Mouse (Mus musculus) liver, embryonic 14.5 days (tissue): Measurements from ENCODE around the gene E130114P18Rik. TPM values are rescaled to one million over a fixed set of nuclear protein-coding genes. Genes with fewer than 3 reads are reported as not detected.

Experiments
- ATAC-seq: fragments of 200-750 bp; cut with Nextera tagmentation; 2 replicates; pipeline ENCODE4 v1.8.0; 2017; ENCODE audit warnings: moderate number of reproducible peaks, mild to moderate bottlenecking, moderate library complexity; ENCODE audit not compliant: insufficient read depth
- DNase-seq, 3 experiments: peaks; one replicate each; pipeline ENCODE4 v3.0.0-alpha.2; 2012 to 2013; ENCODE audit warnings: low read depth in 3 of 3, low spot score in 3 of 3
- H3K27ac ChIP-seq: fragments of 300-500 bp; sonication (generic); 2 replicates; pipeline ENCODE4 v1.5.1; 2014; ENCODE audit warnings: moderate library complexity, mild to moderate bottlenecking, control low read depth, inconsistent platforms
- H3K27me3 ChIP-seq: fragments of 300-500 bp; sonication (generic); 2 replicates; pipeline ENCODE4 v1.6.1; 2014; ENCODE audit warnings: mild to moderate bottlenecking, low read length, moderate library complexity; ENCODE audit not compliant: control insufficient read depth, insufficient read depth
- H3K36me3 ChIP-seq: fragments of 300-500 bp; sonication (generic); replicated peaks from 2 replicates; pipeline ENCODE4 v1.6.1; 2014; ENCODE audit warnings: low read depth; ENCODE audit not compliant: control insufficient read depth, insufficient read depth
- H3K4me1 ChIP-seq, 2 experiments: fragments of 200-500 bp in 1 of 2; fragments of 300-500 bp in 1 of 2; sonication (generic) in 1 of 2; replicated peaks; 2 replicates each; pipeline ENCODE4 v1.6.1; 2012 to 2014; ENCODE audit warnings: antibody characterized with exemption in 1 of 2, inconsistent platforms in 1 of 2, low read length in 1 of 2; ENCODE audit not compliant: control insufficient read depth in 2 of 2, insufficient read depth in 2 of 2
- H3K4me2 ChIP-seq: fragments of 300-500 bp; sonication (generic); 2 replicates; pipeline ENCODE4 v1.6.1; 2014; ENCODE audit warnings: low read depth, mild to moderate bottlenecking, control low read depth, moderate library complexity
- H3K4me3 ChIP-seq, 2 experiments: fragments of 200-500 bp in 1 of 2; fragments of 300-500 bp in 1 of 2; sonication (generic) in 1 of 2; 2 replicates each; pipeline ENCODE4 v1.5.1; 2012 to 2014; ENCODE audit warnings: low read depth in 2 of 2, low read length in 2 of 2, mild to moderate bottlenecking in 2 of 2, control low read depth in 1 of 2, inconsistent platforms in 1 of 2, moderate library complexity in 1 of 2; ENCODE audit not compliant: insufficient read depth in 1 of 2
- H3K9ac ChIP-seq: fragments of 300-500 bp; sonication (generic); replicated peaks from 2 replicates; pipeline ENCODE4 v1.6.1; 2014; ENCODE audit warnings: mild to moderate bottlenecking, control low read depth, moderate library complexity
- H3K9me3 ChIP-seq: fragments of 300-500 bp; sonication (generic); 2 replicates; pipeline ENCODE4 v1.6.1; 2016; ENCODE audit warnings: low read length, mixed read lengths; ENCODE audit not compliant: control insufficient read depth
- CTCF ChIP-seq: IDR thresholded peaks from 2 replicates; pipeline ENCODE4 v1.5.1; 2016; ENCODE audit warnings: antibody characterized with exemption, low read depth, control low read depth
- EP300 ChIP-seq: IDR thresholded peaks from 2 replicates; pipeline ENCODE4 v1.6.1; 2016; ENCODE audit warnings: antibody characterized with exemption, low read depth
- WGBS: fragments of 180-500 bp; shearing (Covaris S2); extraction: QIAGEN DNeasy Blood & Tissue Kit; methylation state at CpG from one replicate; pipeline ENCODE4 v1.1.7; 2014; ENCODE audit not compliant: insufficient replicate concordance; 5-methylcytosine and 5-hydroxymethylcytosine counted together
- polyA plus RNA-seq, 2 experiments: library from polyadenylated mRNA; depleted of rRNA in 1 of 2; stranded (reverse) in 1 of 2; unstranded in 1 of 2; fragments of >200 nt; fragmentation: Nextera tagmentation in 1 of 2; extraction: Ambion mirVana in 1 of 2; gene quantifications; 2 replicates each; pipeline versions ENCODE4 v1.2.1 to v1.2.3; 2012 to 2014

E130114P18Rik gene
- polyA plus RNA-seq, 2 experiments = not detected

DNA sequence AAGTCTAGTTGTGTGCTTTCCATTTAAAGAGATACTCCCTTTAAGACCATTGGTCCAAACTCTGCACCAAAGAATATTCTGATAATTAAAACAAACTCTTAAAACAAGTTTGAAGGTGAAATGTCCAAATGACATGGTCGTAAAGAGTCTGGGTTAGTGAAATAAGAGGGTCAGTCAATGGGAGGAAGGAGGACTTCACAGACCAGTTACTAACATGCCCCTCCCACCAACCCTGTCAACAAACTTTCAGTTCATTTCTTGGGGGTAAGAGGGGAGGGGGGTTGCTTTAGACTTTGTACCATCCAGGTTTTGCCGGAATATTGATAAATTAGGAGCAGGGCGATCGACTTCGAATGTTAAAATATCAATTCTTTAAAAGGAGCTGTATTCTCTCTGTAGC is 6.5 kb downstream of the E130114P18Rik start:
- TF ChIP-seq EP300 (no peak), CTCF (no peak)
- H3K9ac ChIP-seq = no peak overlapping the region
- no peak overlapping the region for H3K27ac ChIP-seq
- ATAC-seq = no peak
- DNase-seq = no peak
- WGBS = 15% methylated on average over 5 of the region's 5 CpGs
- H3K9me3 ChIP-seq = no peaks in the 10 kb centered on the region
- peaks cover 27% of the 10 kb centered on the region for H3K27me3 ChIP-seq
- peak overlapping the region; percentile 56 to 68 for H3K4me3 ChIP-seq
- no peaks in the 10 kb centered on the region for H3K36me3 ChIP-seq
- peaks cover 0 to 1% of the 10 kb centered on the region in 2 experiments; a peak in 1 of 4 replicates for H3K4me1 ChIP-seq
- peak overlapping the region; percentile 65 for H3K4me2 ChIP-seq

DNA sequence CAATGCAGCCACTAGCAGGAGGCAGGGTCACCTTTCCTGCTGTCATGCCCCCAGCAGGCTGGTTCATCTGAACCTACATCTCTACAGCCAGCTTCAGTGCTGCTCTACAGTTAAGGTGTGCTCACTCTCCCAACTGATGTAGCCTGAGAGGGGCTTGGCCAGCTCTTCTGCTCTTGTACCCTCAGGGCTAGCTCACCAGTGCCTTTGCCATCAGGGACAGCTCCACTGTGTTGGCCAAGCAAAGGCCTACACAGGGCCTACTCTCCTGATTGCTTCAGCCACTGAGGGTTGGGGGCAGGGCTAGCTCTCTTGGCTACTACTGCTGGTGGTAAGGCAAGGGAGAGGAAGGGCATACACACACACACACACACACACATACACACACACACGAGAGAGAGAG is 8.0 kb downstream of the E130114P18Rik start:
- Histone ChIP-seq H3K27ac (no peak overlapping the region), H3K9ac (no peak overlapping the region), H3K4me2 (no peak overlapping the region), H3K27me3 (peaks cover 13% of the 10 kb centered on the region), H3K36me3 (no peaks in the 10 kb centered on the region), H3K4me1 (peaks cover 0 to 1% of the 10 kb centered on the region in 2 experiments; a peak in 1 of 4 replicates), H3K9me3 (no peaks in the 10 kb centered on the region), H3K4me3 (no peak overlapping the region)
- no CpG with 5 or more reads among the region's 1 CpGs for WGBS
- ATAC-seq (no peak), DNase-seq (no peak)
- TF ChIP-seq EP300 = no peak
- no peak for TF ChIP-seq CTCF

DNA sequence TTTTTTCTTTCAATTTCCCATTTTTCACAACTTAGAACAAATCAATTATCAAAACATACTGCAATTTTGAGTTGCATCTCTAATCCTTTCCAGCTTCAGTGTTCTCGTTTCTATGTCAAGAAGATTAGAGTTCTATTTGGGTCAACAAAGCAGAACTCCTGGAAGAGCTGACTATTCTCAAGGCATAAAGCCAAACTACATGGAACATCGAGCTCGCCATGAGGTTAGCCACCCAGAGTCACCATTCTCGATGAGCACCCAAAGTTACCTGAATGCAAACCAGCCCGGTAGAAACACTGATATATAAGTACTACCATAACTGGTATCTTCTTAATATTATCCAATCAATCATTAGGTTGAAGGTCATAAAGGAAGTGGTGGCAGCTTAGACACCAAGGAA is 10.4 kb downstream of the E130114P18Rik start:
- no peaks in the 10 kb centered on the region for H3K9me3 ChIP-seq
- 65% methylated on average over 5 of the region's 5 CpGs for WGBS
- no peak for TF ChIP-seq EP300
- TF ChIP-seq CTCF = no peak
- H3K36me3 ChIP-seq = no peaks in the 10 kb centered on the region
- DNase-seq (no peak), ATAC-seq (no peak)
- H3K27ac ChIP-seq = no peak overlapping the region
- no peak overlapping the region for H3K4me3 ChIP-seq
- H3K4me2 ChIP-seq = no peak overlapping the region
- no peak overlapping the region for H3K9ac ChIP-seq
- no peaks in the 10 kb centered on the region for H3K27me3 ChIP-seq
- no peaks in the 10 kb centered on the region; a peak in 1 of 4 replicates for H3K4me1 ChIP-seq

DNA sequence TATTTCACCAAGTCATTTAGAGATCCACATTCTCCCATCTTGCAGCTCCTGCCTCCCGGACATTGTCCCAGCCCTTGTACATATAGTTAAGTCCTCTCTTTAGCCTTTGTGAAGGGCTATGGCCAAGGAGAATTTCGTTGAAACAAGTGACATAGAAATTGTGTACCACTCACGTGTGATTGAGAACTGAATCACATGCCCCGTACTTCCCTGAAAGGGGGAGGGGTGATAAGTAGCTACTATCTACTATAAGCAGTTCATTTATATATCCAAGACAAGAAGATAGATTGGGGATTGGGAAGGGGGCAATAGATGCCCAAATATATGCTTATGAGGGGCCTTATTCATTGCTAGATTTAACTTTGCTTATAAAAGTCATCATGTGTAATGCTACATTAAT is 10.9 kb downstream of the E130114P18Rik start:
- WGBS = 49% methylated on average over 4 of the region's 4 CpGs
- TF ChIP-seq CTCF (no peak), EP300 (no peak)
- H3K9ac ChIP-seq = no peak overlapping the region

GRCm38 (mm10) chr4:97766100-97766499 is 11.8 kb downstream of the E130114P18Rik start:
- DNase-seq = no peak
- Histone ChIP-seq H3K27ac (no peak overlapping the region), H3K4me1 (no peaks in the 10 kb centered on the region), H3K27me3 (peaks cover 3% of the 10 kb centered on the region; the same call in 1 of the 2 replicates), H3K4me3 (no peak overlapping the region), H3K9me3 (no peaks in the 10 kb centered on the region), H3K9ac (no peak overlapping the region), H3K36me3 (no peaks in the 10 kb centered on the region), H3K4me2 (no peak overlapping the region)
- WGBS = 61% methylated on average over 3 of the region's 3 CpGs
- no peak for ATAC-seq
- no peak for TF ChIP-seq CTCF
- TF ChIP-seq EP300 = no peak

More for the DNA sequence above, 10.9 kb downstream of the E130114P18Rik start:
- no peak for ATAC-seq
- H3K4me3 ChIP-seq = no peak overlapping the region
- no peak for DNase-seq
- no peaks in the 10 kb centered on the region; a peak in 1 of 4 replicates for H3K4me1 ChIP-seq
- no peaks in the 10 kb centered on the region for H3K36me3 ChIP-seq
- no peak overlapping the region for H3K4me2 ChIP-seq
- no peaks in the 10 kb centered on the region for H3K27me3 ChIP-seq
- H3K9me3 ChIP-seq = no peaks in the 10 kb centered on the region
- no peak overlapping the region for H3K27ac ChIP-seq
